Mouse (Mus musculus) neural tube, embryonic 13.5 days (tissue): Measurements from ENCODE around the gene Abcc5. TPM values are rescaled to one million over a fixed set of nuclear protein-coding genes. Genes with fewer than 3 reads are reported as not detected.

Experiments
- ATAC-seq: fragments of 200-750 bp; cut with Nextera tagmentation; 2 replicates; pipeline ENCODE4 v1.8.0; 2017; ENCODE audit warnings: low read depth, mild to moderate bottlenecking, moderate TSS enrichment, moderate library complexity
- H3K27ac ChIP-seq: fragments of 300-500 bp; sonication (generic); replicated peaks from 2 replicates; pipeline ENCODE4 v1.5.1; 2015; ENCODE audit warnings: moderate library complexity, mild to moderate bottlenecking, inconsistent platforms
- H3K27me3 ChIP-seq: fragments of 300-500 bp; sonication (generic); 2 replicates; pipeline ENCODE4 v1.6.1; 2015; ENCODE audit warnings: mild to moderate bottlenecking, inconsistent platforms
- H3K36me3 ChIP-seq: fragments of 300-500 bp; sonication (generic); 2 replicates; pipeline ENCODE4 v1.6.1; 2015; ENCODE audit warnings: mild to moderate bottlenecking, inconsistent platforms
- H3K4me1 ChIP-seq: fragments of 300-500 bp; sonication (generic); replicated peaks from 2 replicates; pipeline ENCODE4 v1.6.1; 2015; ENCODE audit warnings: inconsistent platforms
- H3K4me2 ChIP-seq: fragments of 300-500 bp; sonication (generic); 2 replicates; pipeline ENCODE4 v1.6.1; 2015; ENCODE audit warnings: inconsistent platforms, mild to moderate bottlenecking, moderate library complexity
- H3K4me3 ChIP-seq: fragments of 300-500 bp; sonication (generic); 2 replicates; pipeline ENCODE4 v1.5.1; 2015; ENCODE audit warnings: mild to moderate bottlenecking, inconsistent platforms
- H3K9ac ChIP-seq: fragments of 300-500 bp; sonication (generic); 2 replicates; pipeline ENCODE4 v1.6.1; 2015; ENCODE audit warnings: moderate library complexity, mild to moderate bottlenecking, inconsistent platforms
- H3K9me3 ChIP-seq: fragments of 300-500 bp; sonication (generic); 2 replicates; pipeline ENCODE4 v1.6.1; 2016; ENCODE audit warnings: inconsistent platforms
- WGBS: fragments of 180-500 bp; shearing (Covaris S2); methylation state at CpG from one replicate; pipeline ENCODE4 v1.1.7; 2015; 5-methylcytosine and 5-hydroxymethylcytosine counted together
- polyA plus RNA-seq: library from polyadenylated mRNA; unstranded; fragments of >200 nt; fragmentation: Nextera tagmentation; extraction: Ambion mirVana; gene quantifications from 2 replicates; pipeline ENCODE4 v1.2.1, GENCODE M21; 2015

The Abcc5 gene
- polyA plus RNA-seq, 1 experiment from 2014 or later, result 123 TPM

DNA sequence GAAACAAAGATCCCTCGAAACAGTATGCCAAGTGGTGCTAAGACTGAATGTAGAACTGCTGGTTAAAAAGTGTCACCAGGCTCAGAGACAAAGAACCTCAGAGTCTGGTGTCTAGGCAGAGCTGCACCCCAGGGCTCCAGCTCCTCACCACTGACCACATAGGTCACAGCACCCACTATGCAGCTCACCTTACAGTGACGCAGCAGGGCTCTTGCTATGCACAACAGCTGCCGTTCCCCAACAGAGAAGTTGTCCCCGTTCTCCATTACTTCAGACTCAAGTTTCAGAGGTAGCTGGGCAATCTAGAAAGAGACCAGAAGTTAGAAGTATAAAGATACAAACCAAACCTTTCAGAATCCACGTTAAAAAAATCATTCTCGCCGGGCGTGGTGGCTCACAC, 91.3 kb downstream of the Abcc5 start:
- Histone ChIP-seq H3K27ac (no peak overlapping the region), H3K9ac (no peak overlapping the region), H3K27me3 (no peaks in the 10 kb centered on the region), H3K36me3 (peaks cover 82% of the 10 kb centered on the region), H3K4me3 (no peak overlapping the region), H3K9me3 (no peaks in the 10 kb centered on the region), H3K4me1 (no peaks in the 10 kb centered on the region), H3K4me2 (no peak overlapping the region)
- WGBS, result 96% methylated on average over 8 of the region's 8 CpGs
- no peak for ATAC-seq

DNA sequence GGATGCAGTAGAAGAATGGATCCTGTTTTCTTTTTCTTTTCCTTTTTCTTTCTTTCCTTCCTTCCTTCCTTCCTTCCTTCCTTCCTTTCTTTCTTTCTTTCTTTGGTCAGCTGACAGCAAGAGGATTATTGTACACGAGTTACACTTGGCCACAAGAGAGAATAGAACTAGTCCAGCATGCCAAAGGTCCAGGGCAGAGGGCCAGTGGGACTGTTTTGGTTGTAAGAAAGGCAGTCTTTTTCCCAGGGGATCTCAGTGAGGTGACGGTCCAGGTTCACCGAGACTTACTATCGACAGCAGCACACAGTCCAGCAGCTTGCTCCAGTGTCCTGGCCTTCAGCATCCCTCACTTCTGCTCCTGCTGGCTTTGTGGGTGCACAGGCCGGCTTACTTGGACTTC, 97.9 kb downstream of the Abcc5 start:
- Histone ChIP-seq H3K9me3 (no peaks in the 10 kb centered on the region), H3K4me3 (no peak overlapping the region), H3K4me1 (no peaks in the 10 kb centered on the region), H3K27me3 (no peaks in the 10 kb centered on the region), H3K9ac (no peak overlapping the region), H3K4me2 (no peak overlapping the region), H3K27ac (no peak overlapping the region), H3K36me3 (peaks cover 48% of the 10 kb centered on the region)
- ATAC-seq, result no peak
- 93% methylated on average over 5 of the region's 5 CpGs for WGBS

DNA sequence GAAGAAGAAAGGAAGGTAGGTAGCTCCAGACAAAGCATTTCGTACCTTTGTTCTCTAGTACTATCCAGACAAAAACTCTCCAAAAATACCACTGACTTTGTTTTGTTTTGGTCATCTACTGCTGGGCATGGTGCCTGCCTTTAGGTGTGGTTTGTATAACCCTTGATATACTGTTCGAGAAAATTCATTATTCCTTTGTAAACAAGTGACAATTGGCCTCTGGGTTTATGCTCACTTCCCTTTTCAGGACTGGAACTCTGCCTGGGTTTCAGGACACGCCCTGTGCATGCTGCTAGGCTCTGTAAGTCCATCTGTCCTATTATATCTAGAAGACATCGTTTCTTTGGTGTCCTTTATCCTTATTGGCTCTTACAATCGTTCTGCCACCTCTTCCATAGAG, 100.9 kb downstream of the Abcc5 start, which contains the start of gene Cyp2ab1:
Gene Cyp2ab1 (minus strand): TSS at position 119 of the 400 bp plus-strand sequence.
- Histone ChIP-seq H3K4me3 (no peak within 1 kb of the TSS), H3K27ac (no peak within 1 kb of the TSS), H3K4me2 (no peak within 1 kb of the TSS), H3K27me3 (no peaks in the 10 kb centered on the region), H3K36me3 (peaks cover 22% of the 10 kb centered on the region), H3K9me3 (no peaks in the 10 kb centered on the region), H3K4me1 (no peaks in the 10 kb centered on the region), H3K9ac (no peak within 1 kb of the TSS)
- 78% methylated on average over 5 of the region's 5 CpGs for WGBS
- ATAC-seq, result no peak

DNA sequence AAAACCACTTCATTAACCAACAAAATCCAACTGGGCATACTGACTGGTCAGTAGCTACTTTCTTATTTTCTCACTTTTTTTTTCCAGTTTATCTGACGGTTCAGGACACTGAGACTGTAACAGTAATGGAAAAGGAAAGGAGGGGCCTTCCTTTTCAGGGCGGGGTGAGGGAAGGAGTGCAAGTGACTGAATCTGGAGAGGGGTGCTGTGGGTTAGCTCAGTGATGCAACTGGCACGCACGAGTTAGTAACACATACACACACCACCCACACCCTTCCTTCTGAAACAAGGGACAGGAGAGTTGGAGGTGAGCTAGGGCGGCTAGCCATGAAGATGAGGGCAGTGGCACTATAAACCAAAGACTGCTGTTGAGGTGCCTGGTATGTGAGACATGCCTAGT, 102.3 kb downstream of the Abcc5 start:
- Histone ChIP-seq H3K4me3 (no peak overlapping the region), H3K9me3 (no peaks in the 10 kb centered on the region), H3K27me3 (no peaks in the 10 kb centered on the region), H3K4me1 (no peaks in the 10 kb centered on the region), H3K27ac (no peak overlapping the region), H3K4me2 (no peak overlapping the region), H3K9ac (no peak overlapping the region), H3K36me3 (peaks cover 10% of the 10 kb centered on the region)
- WGBS, result 88% methylated on average over 5 of the region's 5 CpGs
- ATAC-seq, result no peak

DNA sequence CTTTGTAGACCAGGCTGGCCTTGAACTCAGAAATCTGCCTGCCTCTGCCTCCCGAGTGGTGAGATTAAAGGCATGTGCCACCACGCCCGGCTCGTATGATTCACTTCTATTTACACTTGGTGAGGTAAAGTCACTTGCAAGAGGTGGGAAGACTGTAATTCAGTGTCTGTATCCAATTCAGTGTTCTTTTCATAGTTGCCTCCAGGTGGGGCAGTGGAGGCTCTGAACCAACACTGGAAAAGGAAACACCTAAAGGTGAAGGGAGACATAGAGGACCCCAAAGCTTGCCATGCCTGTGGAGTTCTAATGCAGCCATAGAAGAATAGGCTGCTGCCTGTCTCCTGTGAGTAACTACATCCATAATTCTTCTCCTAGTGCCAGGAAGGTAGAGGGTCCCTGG, 103.9 kb downstream of the Abcc5 start:
- no peak overlapping the region for H3K9ac ChIP-seq
- no peak overlapping the region for H3K27ac ChIP-seq
- no peaks in the 10 kb centered on the region for H3K36me3 ChIP-seq
- no peaks in the 10 kb centered on the region for H3K9me3 ChIP-seq
- ATAC-seq, result no peak
- H3K27me3 ChIP-seq, result no peaks in the 10 kb centered on the region
- no peak overlapping the region for H3K4me2 ChIP-seq
- WGBS, result 93% methylated on average over 4 of the region's 4 CpGs
- H3K4me3 ChIP-seq, result no peak overlapping the region
- H3K4me1 ChIP-seq, result no peaks in the 10 kb centered on the region

DNA sequence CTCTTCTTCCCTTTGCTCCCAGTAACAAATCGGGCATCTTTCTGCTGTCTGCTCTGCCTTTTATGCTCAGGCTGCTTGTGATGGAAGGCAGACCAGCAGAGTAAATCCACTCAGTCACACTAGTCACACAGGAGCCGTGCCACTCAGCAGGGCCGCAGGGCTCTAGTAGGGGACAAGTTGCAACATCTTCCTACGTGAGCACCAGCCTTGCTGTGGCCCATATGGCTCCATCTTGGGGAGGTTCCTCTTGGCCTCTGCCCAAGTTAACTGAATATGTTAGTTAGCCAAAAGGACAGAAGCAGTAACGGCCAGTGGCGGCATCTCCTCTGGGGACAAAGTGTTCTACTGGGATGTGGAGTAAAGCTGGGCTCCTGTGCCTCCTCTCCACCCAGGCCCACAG, 109.4 kb downstream of the Abcc5 start:
- ATAC-seq, result no peak
- Histone ChIP-seq H3K9me3 (no peaks in the 10 kb centered on the region), H3K9ac (no peak overlapping the region), H3K36me3 (no peaks in the 10 kb centered on the region), H3K4me3 (no peak overlapping the region), H3K4me2 (no peak overlapping the region), H3K27me3 (no peaks in the 10 kb centered on the region), H3K27ac (no peak overlapping the region), H3K4me1 (no peaks in the 10 kb centered on the region)
- WGBS, result 89% methylated on average over 6 of the region's 6 CpGs

DNA sequence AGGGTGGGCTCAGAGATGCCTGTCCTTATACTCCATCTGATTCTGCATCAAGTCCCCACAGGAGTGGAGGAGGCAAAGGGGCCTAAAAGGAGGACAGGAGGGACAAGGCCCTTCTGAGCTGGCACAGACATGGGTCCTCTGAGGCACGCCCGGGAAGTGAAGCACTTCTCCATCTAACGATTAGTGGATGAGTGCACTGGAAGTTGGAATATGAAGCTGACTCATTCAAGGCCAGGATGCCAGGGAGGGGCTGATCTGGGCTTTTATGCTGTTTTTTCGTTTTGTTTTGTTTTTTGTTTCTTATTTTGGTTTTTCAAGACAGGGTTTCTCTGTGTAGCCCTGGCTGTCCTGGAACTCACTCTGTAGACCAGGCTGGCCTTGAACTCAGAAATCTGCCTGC, 110.9 kb downstream of the Abcc5 start:
- no peaks in the 10 kb centered on the region for H3K9me3 ChIP-seq
- H3K27ac ChIP-seq, result no peak overlapping the region
- ATAC-seq, result no peak
- H3K27me3 ChIP-seq, result no peaks in the 10 kb centered on the region
- WGBS, result 85% methylated on average over 4 of the region's 4 CpGs
- H3K36me3 ChIP-seq, result no peaks in the 10 kb centered on the region
- H3K4me3 ChIP-seq, result no peak overlapping the region
- H3K9ac ChIP-seq, result no peak overlapping the region
- H3K4me2 ChIP-seq, result no peak overlapping the region
- no peaks in the 10 kb centered on the region for H3K4me1 ChIP-seq

DNA sequence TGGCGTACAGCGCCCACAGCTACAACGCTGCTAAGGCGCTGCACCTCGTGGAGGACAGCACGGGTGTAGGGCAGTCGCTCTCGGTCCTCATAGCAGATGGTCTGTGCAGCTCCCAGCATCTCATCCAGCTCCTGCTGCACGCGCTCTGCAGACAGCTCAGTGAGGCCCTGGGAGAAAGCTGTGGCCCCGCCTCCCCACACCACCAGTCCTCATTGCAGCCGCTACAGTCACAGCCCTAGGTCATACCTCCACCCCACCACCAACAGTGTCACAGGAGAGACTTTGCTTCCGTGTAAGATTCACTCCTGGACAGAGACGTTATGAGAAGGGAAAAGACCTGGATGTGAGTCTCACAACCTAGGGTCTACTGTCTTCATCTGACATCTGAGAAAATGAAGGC, 113.9 kb downstream of the Abcc5 start:
- Histone ChIP-seq H3K9me3 (no peaks in the 10 kb centered on the region; the same call in 1 of the 2 replicates), H3K9ac (no peak overlapping the region), H3K4me3 (no peak overlapping the region), H3K27ac (no peak overlapping the region), H3K27me3 (no peaks in the 10 kb centered on the region), H3K36me3 (no peaks in the 10 kb centered on the region), H3K4me2 (no peak overlapping the region), H3K4me1 (no peaks in the 10 kb centered on the region)
- WGBS, result 71% methylated on average over 14 of the region's 14 CpGs
- no peak for ATAC-seq

DNA sequence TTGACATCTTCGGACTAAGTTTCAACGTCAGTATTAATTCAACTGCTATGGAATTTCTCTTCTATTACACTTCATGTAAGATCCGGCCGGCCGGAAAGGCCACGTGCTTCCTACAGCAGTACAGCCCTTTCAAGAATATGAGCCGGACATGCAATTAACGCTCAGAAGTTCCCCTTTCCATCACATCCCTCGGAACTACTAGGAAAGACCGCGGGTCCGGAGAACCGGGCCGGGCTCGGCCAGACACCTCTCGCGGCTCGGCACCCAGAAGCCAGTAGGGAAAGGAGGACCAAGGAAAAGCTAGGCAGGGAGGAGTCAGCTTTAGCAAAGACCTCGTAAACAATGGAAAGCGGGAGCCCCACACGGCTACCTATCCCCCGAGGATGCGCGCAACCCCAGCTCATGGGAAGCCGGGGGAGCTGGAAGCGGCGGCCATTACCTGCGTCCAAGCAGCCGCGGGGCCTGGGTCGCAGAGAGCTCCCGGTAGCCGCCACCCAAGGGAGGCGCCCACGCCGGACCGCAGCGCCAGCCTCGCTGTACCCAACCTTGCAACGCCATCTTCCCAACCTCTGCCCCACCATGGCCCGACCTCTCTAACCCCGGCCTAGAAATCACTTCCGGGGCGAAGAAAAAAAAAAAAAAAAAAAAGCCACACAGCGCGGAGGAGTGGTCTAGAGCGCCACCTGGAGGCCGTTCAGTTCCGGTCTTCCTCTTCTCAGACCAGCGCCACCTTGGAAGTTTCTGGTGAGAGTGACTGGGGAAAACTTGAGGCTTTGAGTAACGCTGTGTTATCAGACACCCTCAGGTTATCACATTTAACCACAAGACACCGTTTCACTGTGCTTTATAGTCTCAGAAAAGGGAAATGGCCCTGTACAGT, 124.2 kb downstream of the Abcc5 start, which contains the start of gene Parl:
Gene Parl (minus strand): TSS at position 618 of the 880 bp plus-strand sequence.
- no peaks in the 10 kb centered on the region for H3K9me3 ChIP-seq
- peak within 1 kb of the TSS; percentile 86 for H3K9ac ChIP-seq
- peaks cover 13% of the 10 kb centered on the region for H3K36me3 ChIP-seq
- no peaks in the 10 kb centered on the region for H3K27me3 ChIP-seq
- H3K4me3 ChIP-seq, result peak within 1 kb of the TSS; percentile 83
- H3K27ac ChIP-seq, result peak within 1 kb of the TSS; percentile 64
- peak; percentile 91 for ATAC-seq
- peaks cover 19% of the 10 kb centered on the region for H3K4me1 ChIP-seq
- WGBS, result under 1% methylated on average over 52 of the region's 52 CpGs
- peak within 1 kb of the TSS; percentile 87 for H3K4me2 ChIP-seq

DNA sequence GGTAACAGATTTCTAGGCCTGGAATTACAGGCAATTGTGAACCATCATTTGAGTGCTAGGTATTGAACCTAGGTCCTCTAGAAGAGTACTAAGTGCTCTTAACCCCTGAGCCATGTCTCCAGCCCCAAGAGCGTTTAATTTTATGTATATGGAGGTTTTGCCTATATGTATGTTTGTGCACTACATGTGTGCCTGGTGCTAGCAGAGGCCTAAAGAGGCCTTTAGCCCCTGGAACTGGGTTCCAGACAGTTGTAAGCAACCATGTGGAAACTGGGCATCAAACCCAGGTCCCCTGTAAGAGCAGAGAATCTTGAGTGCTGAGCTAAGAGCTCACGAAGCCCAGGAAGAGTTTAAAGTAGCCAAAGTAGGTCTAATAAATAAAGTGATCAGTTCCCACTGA, 126.1 kb downstream of the Abcc5 start:
- WGBS, result 95% methylated on average over 2 of the region's 2 CpGs
- H3K9me3 ChIP-seq, result no peaks in the 10 kb centered on the region
- no peak for ATAC-seq
- no peaks in the 10 kb centered on the region for H3K27me3 ChIP-seq
- H3K4me1 ChIP-seq, result peaks cover 19% of the 10 kb centered on the region
- H3K4me3 ChIP-seq, result no peak overlapping the region
- peaks cover 32% of the 10 kb centered on the region for H3K36me3 ChIP-seq
- peak overlapping the region; percentile 87 for H3K4me2 ChIP-seq
- H3K9ac ChIP-seq, result peak overlapping the region; percentile 45
- no peak overlapping the region for H3K27ac ChIP-seq
